8 mouse cellular contexts compared by ENCODE assay signal in genomic region chr8:105938306-105938669, GRCm38 (mm10). TPM values are rescaled to one million over a fixed set of nuclear protein-coding genes. Genes with fewer than 3 reads are reported as not detected.
DNase-seq lines count a peak whose midpoint lies in the region; ATAC-seq and TF ChIP-seq lines count a peak whose summit lies in the region.

TSS of gene Psmb10 (minus strand) at chr8:105938444.

- H3K36me3 ChIP-seq in ES-Bruce4 (ENCODE audit: control insufficient read depth, insufficient read depth, low read length, poor library complexity, severe bottlenecking), result peaks cover 2% of the 10 kb centered on the region
- H3K36me3 ChIP-seq in embryonic facial prominence, embryonic 11.5 days (replicated peaks; ENCODE audit: control insufficient read depth, insufficient read depth, low read depth, low read length), result no peaks in the 10 kb centered on the region; the same call in 1 of the 2 replicates
- peaks cover 9% of the 10 kb centered on the region for H3K36me3 ChIP-seq in heart, embryonic 16.5 days (ENCODE audit: control insufficient read depth, insufficient read depth)
- no peaks in the 10 kb centered on the region; the same call in 1 of the 2 replicates for H3K36me3 ChIP-seq in stomach, postnatal 0 days (ENCODE audit: control insufficient read depth, insufficient read depth, low read length)

- DNase-seq in 3T3-L1 (ENCODE audit: low read depth, low spot score), result peak; percentile 82
- DNase-seq in embryonic facial prominence, embryonic 11.5 days (ENCODE audit: low spot score), result peak; percentile 7
- DNase-seq in large intestine, adult 2 months (ENCODE audit: low read depth, low spot score), result no peak
- DNase-seq in lung, postnatal 10 days, result peak; percentile 40
- peak; percentile 48 for DNase-seq in stomach, postnatal 0 days (ENCODE audit: low spot score)
- no peak for DNase-seq in cerebellum, adult 11-12 months

- no peak for TF ChIP-seq EP300 in ES-Bruce4 (IDR thresholded peaks at IDR 0.05; ENCODE audit: insufficient read depth, low read depth, low read length)
- TF ChIP-seq EP300 in stomach, postnatal 0 days (optimal IDR thresholded peaks at IDR 0.05), result no peak

- H3K27ac ChIP-seq in ES-Bruce4 (ENCODE audit: insufficient read depth, low read length), result no peak within 1 kb of the TSS
- H3K27ac ChIP-seq in embryonic facial prominence, embryonic 11.5 days (replicated peaks; ENCODE audit: low read depth, low read length), result 0 out of 2 replicates have a peak within 1 kb of the TSS, but pooled peaks have one; percentile 44
- peak within 1 kb of the TSS; percentile 91 for H3K27ac ChIP-seq in heart, embryonic 16.5 days (ENCODE audit: low read length)
- H3K27ac ChIP-seq in stomach, postnatal 0 days (replicated peaks), result peak within 1 kb of the TSS; percentile 85

- no peak for ATAC-seq in embryonic facial prominence, embryonic 11.5 days (replicated peaks; ENCODE audit: insufficient number of reproducible peaks, low FRiP score, low TSS enrichment, low read depth)
- ATAC-seq in heart, embryonic 16.5 days (replicated peaks; ENCODE audit: extremely low read depth, insufficient read depth, low FRiP score), result no peak
- ATAC-seq in stomach, postnatal 0 days (ENCODE audit: low FRiP score, low TSS enrichment), result no peak

- TF ChIP-seq CTCF in ES-Bruce4 (IDR thresholded peaks at IDR 0.05; ENCODE audit: low read depth, low read length), result no peak
- peak; percentile 34; the same call in 1 of the 2 replicates for TF ChIP-seq CTCF in stomach, postnatal 0 days (IDR thresholded peaks at IDR 0.05; ENCODE audit: low read depth)

- no peaks in the 10 kb centered on the region for H3K4me1 ChIP-seq in ES-Bruce4 (ENCODE audit: control insufficient read depth, insufficient read depth, low read length)
- H3K4me1 ChIP-seq in embryonic facial prominence, embryonic 11.5 days (ENCODE audit: control insufficient read depth, insufficient read depth, low read length), result no peaks in the 10 kb centered on the region; the same call in 1 of the 2 replicates
- peaks cover 18% of the 10 kb centered on the region for H3K4me1 ChIP-seq in heart, embryonic 16.5 days (ENCODE audit: control insufficient read depth, insufficient read depth, low read length)
- H3K4me1 ChIP-seq in stomach, postnatal 0 days (replicated peaks; ENCODE audit: control insufficient read depth, insufficient read depth), result peaks cover 3% of the 10 kb centered on the region; the same call in 1 of the 2 replicates

- peak within 1 kb of the TSS; percentile 36 for H3K9ac ChIP-seq in ES-Bruce4 (ENCODE audit: low read depth, poor library complexity, severe bottlenecking)
- H3K9ac ChIP-seq in embryonic facial prominence, embryonic 11.5 days (replicated peaks; ENCODE audit: low read length), result peak within 1 kb of the TSS; percentile 69
- H3K9ac ChIP-seq in heart, embryonic 16.5 days (ENCODE audit: low read length), result peak within 1 kb of the TSS; percentile 93
- peak within 1 kb of the TSS; percentile 74 for H3K9ac ChIP-seq in stomach, postnatal 0 days (ENCODE audit: low read length)

- H3K4me2 ChIP-seq in embryonic facial prominence, embryonic 11.5 days (ENCODE audit: low read depth, low read length), result peak within 1 kb of the TSS; percentile 72
- H3K4me2 ChIP-seq in heart, embryonic 16.5 days (ENCODE audit: low read depth, low read length), result peak within 1 kb of the TSS; percentile 86
- peak within 1 kb of the TSS; percentile 96 for H3K4me2 ChIP-seq in stomach, postnatal 0 days (replicated peaks; ENCODE audit: low read depth)

- no peaks in the 10 kb centered on the region for H3K9me3 ChIP-seq in ES-Bruce4 (replicated peaks; ENCODE audit: control insufficient read depth, insufficient read depth, low read length, poor library complexity, severe bottlenecking)
- H3K9me3 ChIP-seq in embryonic facial prominence, embryonic 11.5 days (replicated peaks; ENCODE audit: control insufficient read depth, low read length), result no peaks in the 10 kb centered on the region
- no peaks in the 10 kb centered on the region for H3K9me3 ChIP-seq in heart, embryonic 16.5 days (replicated peaks; ENCODE audit: control insufficient read depth, low read length)
- H3K9me3 ChIP-seq in stomach, postnatal 0 days (ENCODE audit: control insufficient read depth, low read length), result no peaks in the 10 kb centered on the region

- no peak for TF ChIP-seq POLR2A in ES-Bruce4 (IDR thresholded peaks at IDR 0.05; ENCODE audit: insufficient read depth, low read length)

- no peaks in the 10 kb centered on the region for H3K27me3 ChIP-seq in ES-Bruce4 (ENCODE audit: control insufficient read depth, insufficient read depth, low read length, poor library complexity, severe bottlenecking)
- H3K27me3 ChIP-seq in embryonic facial prominence, embryonic 11.5 days (ENCODE audit: control insufficient read depth, insufficient read depth, low read length), result no peaks in the 10 kb centered on the region
- H3K27me3 ChIP-seq in heart, embryonic 16.5 days (ENCODE audit: control insufficient read depth, insufficient read depth, low read length), result no peaks in the 10 kb centered on the region
- no peaks in the 10 kb centered on the region for H3K27me3 ChIP-seq in stomach, postnatal 0 days (ENCODE audit: control insufficient read depth, insufficient read depth, low read length)

- 44% methylated on average over 4 of the region's 4 CpGs for WGBS in embryonic facial prominence, embryonic 11.5 days
- 14% methylated on average over 4 of the region's 4 CpGs for WGBS in heart, embryonic 16.5 days
- WGBS in large intestine, adult 2 months, result 1% methylated on average over 4 of the region's 4 CpGs
- 8% methylated on average over 4 of the region's 4 CpGs for WGBS in stomach, postnatal 0 days

- peak within 1 kb of the TSS; percentile 73 for H3K4me3 ChIP-seq in ES-Bruce4 (ENCODE audit: low read depth, low read length)
- peak within 1 kb of the TSS; percentile 77 for H3K4me3 ChIP-seq in embryonic facial prominence, embryonic 11.5 days (ENCODE audit: low read depth, low read length)
- H3K4me3 ChIP-seq in heart, embryonic 16.5 days (ENCODE audit: low read length), result peak within 1 kb of the TSS; percentile 62
- peak within 1 kb of the TSS; percentile 79 for H3K4me3 ChIP-seq in stomach, postnatal 0 days (ENCODE audit: low read depth, low read length)

RNA-seq across cellular contexts. Expression of gene Psmb10, which starts in this region (rescaled TPM):
- polyA plus RNA-seq in ES-Bruce4 (2011; ENCODE audit: insufficient read depth, insufficient read length, low read depth, missing spikeins), result 46.1 and 53.1 TPM in 2 replicates
- 23.1 and 24.1 TPM in 2 replicates for polyA plus RNA-seq in embryonic facial prominence, embryonic 11.5 days (2014; fragmentation: Nextera tagmentation; extraction: Ambion mirVana)
- 89.4 and 112 TPM in 2 replicates for polyA plus RNA-seq in heart, embryonic 16.5 days (2015; fragmentation: Nextera tagmentation; extraction: Ambion mirVana)
- 659 and 697 TPM in 2 replicates for polyA plus RNA-seq in large intestine, adult 2 months (2012; rRNA removed)
- polyA plus RNA-seq in stomach, postnatal 0 days (2015; fragmentation: Nextera tagmentation; extraction: Ambion mirVana), result 65.9 and 68.0 TPM in 2 replicates

Comparison
In these comparisons a context has a peak if more than half of its experiments do, and no peak if none do; other contexts are left out.
1. DNase-seq: peak in 3T3-L1 (single experiment), embryonic facial prominence, embryonic 11.5 days (single experiment), lung, postnatal 10 days (single experiment) and stomach, postnatal 0 days (single experiment); none in large intestine, adult 2 months (single experiment) and cerebellum, adult 11-12 months (single experiment).
2. H3K9ac ChIP-seq: peak in every context shown above with its lines; median percentile 93 in heart, embryonic 16.5 days; 74 in stomach, postnatal 0 days; 69 in embryonic facial prominence, embryonic 11.5 days; 36 in ES-Bruce4.
3. Peak in every context shown above with its lines, with median percentiles within 50 percentile points of each other: H3K4me3 ChIP-seq and H3K4me2 ChIP-seq.